Mouse (Mus musculus) gastrocnemius, postnatal 4 days (tissue): ENCODE measurements around the gene Bco2. TPM values are rescaled to one million over a fixed set of nuclear protein-coding genes. Genes with fewer than 3 reads are reported as not detected.

Experiments
- DNase-seq, 2 experiments: peaks; one replicate each; pipeline ENCODE4 v3.0.0; 2021 to 2022; ENCODE audit warnings: low spot score in 2 of 2, mixed read lengths in 2 of 2
- total RNA-seq, 2 experiments: library from RNA; stranded (reverse); gene quantifications; 2 replicates each; pipeline ENCODE4 v1.2.3; 2021

Gene Bco2
- total RNA-seq, 2 experiments from 2014 or later: 0.13 to 0.17 TPM

GRCm38 (mm10) chr9:50561918-50562360 is 7.0 kb upstream of the Bco2 start:
- no peak for DNase-seq

- no peak for DNase-seq
Observed at GRCm38 (mm10) chr9:50561145-50561917, 6.3 kb upstream of the Bco2 start, which contains the start of gene Tex12. Gene Tex12, minus strand, starts transcription at chr9:50561325.

DNA sequence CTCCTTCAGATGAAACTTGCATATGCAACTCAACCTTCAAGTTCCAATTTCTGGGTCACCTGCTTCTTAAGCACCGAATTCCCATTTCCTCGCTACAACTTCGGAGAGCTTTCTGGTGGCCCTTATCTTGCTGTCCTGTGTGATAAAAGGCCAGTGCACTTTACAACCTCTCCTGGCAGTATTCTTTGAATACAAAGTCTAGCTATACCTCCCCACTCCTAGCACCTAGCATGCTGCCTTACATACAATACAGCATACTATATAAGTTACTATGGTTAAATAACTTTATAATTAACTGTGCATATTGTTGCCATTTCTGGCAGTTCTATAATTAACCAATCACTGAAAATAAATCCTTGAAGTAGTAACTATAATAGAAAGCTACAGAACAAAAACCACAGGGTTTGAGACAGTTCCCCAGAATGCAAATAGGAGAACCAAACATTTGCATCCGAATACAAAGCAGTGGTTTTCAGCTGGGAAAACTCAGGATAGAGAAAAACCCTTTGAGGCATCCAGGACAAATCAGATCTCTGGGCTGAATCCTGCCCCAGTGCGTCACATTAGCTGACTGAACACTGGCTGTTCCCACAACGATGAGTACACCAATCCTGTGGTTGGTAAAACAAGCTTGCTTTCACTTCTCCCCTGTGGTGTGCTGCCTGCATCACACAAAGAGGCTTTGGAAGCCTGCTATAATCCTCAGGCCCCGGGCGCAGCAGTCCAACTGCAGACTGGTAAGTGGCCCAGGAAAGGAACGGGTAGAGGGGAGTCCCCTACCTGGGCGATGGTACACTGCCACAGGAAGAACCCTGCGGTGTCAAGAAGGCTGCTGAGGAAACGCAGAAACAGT is 514 bp downstream of the Bco2 start, which contains the start of gene Il18:
Gene Il18, plus strand, starts transcription at position 587 of the 853 bp plus-strand sequence.
- DNase-seq: no peak

- no peak for DNase-seq
Observed at GRCm38 (mm10) chr9:50553547-50553946, 1.4 kb downstream of the Bco2 start.

- DNase-seq: no peak
Observed at GRCm38 (mm10) chr9:50552206-50552605, 2.8 kb downstream of the Bco2 start.

- DNase-seq: no peak
Observed at GRCm38 (mm10) chr9:50548936-50549335, 6.0 kb downstream of the Bco2 start.

DNA sequence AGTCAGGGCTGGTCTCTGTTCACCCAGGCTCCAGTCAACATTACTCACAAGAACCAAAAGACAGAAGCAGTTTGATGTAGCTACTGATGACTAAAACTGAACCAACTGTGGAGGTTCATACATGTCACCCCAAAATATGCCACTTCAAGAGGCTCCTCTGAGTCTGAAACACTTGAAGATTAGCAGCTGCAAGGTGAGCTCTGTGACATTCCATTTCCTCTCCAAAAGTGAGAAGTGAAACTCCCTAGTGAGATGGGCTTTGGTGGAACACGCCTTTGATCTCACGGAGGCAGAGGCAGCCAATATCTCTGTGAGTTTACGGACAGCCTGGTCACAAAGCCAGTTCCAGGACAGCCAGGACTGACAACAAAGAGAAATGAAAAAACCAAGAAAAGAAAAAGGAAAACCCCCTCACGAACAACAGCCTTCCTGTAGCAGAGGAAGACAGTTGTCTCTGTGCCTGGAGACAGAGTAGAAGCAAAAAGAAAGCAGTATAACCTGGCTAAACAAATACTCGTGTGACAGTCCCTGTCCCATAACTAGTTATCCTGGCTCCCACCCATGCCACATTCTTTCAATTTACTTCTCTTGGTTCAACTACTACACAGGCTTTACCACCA is 7.0 kb downstream of the Bco2 start:
- DNase-seq: no peak

GRCm38 (mm10) chr9:50542401-50542800 is 12.6 kb downstream of the Bco2 start:
- DNase-seq: no peak

GRCm38 (mm10) chr9:50540170-50540569 is 14.8 kb downstream of the Bco2 start:
- no peak for DNase-seq

DNA sequence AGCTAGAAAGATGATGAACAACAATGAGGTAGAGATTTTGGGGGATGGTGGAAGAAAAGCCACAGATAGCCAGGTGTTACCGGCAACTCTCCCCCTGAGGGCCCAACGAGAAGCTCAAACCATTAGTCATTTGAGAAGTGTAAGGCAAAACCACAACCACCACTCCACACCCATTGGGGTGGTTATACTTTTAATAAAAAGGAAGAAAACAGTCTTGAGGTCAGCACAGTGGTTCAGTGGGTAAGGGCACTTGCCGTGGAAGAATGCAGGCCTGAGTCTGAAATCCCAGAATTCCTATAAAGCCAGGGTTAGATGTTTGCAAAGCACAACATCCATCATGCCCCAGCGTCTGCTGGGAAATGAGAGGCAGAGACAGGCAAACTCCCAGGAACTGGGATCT is 17.7 kb downstream of the Bco2 start:
- DNase-seq: no peak

DNA sequence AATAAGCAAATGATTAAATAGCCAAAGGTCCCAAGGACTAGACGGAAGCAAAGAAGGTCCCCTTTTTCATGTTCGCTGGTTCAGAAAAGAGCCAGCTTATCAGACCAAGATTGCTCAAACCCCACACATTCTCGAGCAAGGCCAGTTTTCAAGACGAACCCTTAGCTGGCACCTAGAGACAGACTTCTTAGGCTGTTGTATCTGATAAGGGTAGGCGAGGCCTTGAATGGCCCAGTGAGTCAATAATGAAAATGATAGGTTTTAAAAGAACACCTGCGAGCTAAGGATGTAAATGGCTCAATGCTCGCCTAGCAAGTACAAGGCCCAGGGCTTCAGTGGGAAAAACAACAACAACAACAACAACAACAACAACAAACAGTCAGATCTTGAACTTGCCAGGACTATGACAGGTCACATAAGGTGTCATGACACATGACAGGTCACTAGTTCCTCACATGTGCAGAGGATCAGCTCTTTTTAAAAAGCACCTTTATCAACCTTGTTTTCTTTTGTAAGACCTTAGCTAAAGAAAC is 18.3 kb downstream of the Bco2 start:
- DNase-seq: no peak

DNA sequence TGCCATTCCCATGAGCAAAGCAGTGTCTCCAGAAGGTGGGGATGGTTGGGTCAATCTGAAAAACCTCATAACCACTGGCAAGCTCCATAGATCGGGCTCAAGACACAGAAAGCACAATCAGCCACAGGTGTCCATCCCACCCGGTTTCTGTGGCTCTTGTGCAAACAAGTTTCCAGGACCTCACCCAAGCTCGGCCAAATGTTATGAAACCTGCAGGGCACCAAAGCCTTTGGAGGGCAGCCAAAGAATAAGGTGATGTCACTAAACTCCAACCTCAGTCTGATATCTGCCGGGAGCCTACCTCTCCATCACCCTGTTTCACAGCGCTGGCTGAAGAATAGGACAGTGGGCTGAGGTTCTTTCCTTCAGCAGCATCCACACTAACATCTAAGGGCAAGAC is 19.1 kb downstream of the Bco2 start:
- no peak for DNase-seq

DNA sequence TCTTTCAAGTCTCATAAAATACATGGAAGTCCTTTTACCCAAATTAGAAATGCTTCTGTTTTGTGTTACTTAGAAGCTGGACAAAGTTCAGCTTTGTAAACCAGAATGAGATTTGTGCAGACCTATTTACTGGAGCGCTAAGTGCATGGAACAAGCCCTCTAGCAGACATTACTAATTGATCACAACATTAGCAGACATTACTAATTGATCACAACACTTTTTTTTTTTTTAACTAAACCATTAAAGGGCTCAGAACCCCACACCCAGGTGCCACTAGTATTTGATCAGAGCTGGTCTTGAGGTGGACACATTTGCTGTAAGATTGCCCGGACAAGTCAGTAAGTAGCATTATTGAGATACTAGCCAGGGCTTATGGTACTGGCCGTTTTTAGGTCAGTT is 21.2 kb downstream of the Bco2 start:
- DNase-seq: no peak

DNA sequence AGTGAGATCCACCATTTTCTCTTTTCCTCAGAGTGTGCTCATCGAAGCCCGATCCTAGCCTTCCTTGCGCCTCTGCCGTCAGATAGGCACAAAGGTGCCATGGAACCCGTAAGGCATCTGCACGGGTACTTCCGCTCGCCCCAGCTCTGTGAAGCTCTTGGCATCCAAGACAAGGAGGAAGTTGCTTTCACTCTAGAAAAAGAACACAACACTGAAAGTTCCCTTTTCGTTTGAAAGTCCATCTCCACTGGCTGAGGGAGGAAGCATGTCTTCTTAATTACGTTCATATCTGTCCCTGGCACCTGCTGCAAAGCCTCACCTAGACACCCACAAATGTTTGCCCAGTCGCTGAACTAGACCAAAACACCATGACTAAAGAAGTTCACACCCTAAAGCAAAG is 21.7 kb downstream of the Bco2 start:
- DNase-seq: no peak

DNA sequence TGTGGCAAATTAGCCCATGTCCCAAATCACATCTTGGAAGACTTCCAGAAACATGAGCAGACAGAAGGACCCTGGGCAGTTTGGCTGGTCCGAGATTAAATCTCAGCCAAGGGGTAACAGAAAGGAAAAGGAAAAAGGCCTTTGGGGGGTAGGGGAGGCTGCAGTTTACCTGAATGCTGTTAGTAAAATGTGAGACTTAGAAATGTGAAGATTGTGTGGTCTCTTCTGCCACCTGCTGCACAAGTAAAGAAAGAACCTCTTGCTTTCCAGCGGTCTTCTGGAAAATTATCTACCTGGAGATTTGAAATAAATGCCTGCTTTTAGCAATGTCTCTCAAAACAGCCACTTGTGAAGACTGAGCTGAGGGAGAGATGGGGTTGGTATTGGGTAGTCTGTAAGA is 24.1 kb downstream of the Bco2 start:
- no peak for DNase-seq

GRCm38 (mm10) chr9:50528293-50528892 is 26.6 kb downstream of the Bco2 start, which contains the start of gene Pts:
Gene Pts, minus strand, starts transcription at chr9:50528724.
- peak; percentile 98 to 99 for DNase-seq

DNA sequence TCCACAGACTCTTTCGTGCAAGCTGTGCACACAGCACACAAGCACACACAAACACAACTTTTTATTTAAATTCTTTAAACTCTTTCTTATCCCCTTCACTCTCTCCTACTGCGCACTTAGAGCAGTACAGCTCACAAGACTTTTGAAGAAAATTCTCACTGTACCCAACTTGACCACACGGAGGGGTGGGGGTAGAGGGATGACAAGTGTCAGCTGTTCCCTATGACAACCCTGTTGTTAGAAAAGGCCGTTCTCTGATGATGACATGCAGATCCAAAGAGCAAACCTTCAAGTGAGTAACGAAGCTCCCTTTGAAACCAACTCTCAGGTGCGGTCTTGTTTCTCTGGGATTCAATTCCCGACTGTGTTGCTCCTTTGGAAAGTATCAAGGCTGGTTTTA is 27.1 kb downstream of the Bco2 start:
- no peak for DNase-seq

GRCm38 (mm10) chr9:50525585-50525984 is 29.4 kb downstream of the Bco2 start:
- no peak for DNase-seq

DNA sequence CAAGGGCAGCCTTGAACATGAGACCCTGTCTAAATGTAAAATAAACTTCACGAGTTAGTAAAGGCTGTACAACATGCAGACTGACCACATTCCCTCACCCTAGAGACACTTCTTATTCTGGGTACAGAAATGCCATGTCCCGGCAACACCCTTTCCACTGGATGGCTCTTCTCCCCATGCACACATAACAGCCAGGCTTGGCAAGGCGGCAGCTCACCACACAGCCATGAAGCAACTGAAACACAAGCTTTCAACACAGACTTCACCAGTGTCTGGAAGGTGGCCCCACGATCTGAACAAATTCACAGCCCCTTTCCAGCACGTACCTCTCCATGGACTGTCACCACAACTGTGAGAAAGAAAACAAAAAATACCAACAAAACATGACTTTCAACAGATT is 30.0 kb downstream of the Bco2 start:
- DNase-seq: no peak

DNA sequence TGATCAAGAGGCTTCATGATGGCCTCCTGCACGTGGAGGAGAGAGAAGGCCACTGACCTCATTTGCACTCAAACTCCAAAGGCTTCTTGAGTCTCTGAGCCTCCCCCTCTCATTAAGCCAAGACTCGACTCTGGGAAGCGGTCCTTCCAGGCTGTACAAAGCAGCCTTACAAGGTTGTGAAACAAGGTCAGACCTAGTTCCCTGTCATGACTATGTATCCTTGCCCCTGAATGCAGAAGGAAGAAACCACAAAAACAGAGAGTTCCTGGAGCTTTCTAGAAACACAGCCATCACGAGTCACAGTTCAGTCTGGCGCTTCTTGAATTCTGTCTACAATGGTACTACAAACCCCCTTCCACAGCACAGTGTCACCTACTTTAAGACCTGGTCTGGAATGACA is 32.4 kb downstream of the Bco2 start:
- DNase-seq: no peak

GRCm38 (mm10) chr9:50521562-50521961 is 33.4 kb downstream of the Bco2 start:
- no peak for DNase-seq
